Mouse (Mus musculus): ENCODE measurements at regions not wholly inside any gene's neighbourhood (a gene's known extent, or its start where the extent isn't known, plus 50 kb on each side); places are given as distances from the start of the nearest gene placed in this dataset.

DNA sequence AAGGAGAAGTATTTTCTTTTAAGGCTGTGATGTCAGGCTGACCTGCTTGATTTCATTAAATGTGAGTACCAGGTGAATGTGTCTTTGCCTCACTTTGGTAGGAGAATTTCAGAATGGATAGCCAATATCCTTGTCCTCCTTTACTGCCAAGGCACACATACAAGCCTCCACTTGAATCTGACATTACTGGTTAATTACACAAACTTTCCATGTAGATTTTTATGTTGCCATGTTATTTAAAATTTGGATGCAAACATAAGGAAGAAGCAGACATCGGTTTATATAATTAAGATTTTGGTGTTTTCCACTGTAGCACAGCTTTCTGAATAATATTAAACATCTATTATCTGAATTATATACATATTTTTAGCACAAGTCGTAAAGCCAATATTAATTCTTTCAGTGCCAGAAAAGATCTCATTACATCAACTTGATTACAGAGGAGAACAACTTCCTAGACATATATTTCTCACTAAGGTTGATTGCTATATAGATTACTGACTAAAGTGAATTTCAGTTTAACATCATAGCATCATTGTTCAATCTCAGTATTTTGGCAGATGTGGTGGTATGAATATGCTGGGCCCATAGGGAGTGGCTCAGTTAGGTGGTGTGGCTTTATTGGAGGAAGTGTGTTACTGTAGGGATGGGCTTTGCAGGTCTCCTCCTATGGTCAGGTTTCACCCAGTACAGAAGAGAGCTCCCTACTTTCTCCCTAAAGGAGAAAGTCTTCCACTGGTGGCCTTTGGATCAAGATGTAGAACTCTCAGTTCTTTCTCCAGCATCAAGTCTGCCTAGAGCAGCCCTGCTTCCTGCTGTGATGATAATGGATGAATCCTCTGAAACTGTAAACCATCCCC lies 53.9 kb upstream of the Lin7a start:
- no peak for TF ChIP-seq CTCF (IDR thresholded peaks at IDR 0.05; ENCODE audit: insufficient read depth, low read depth, low read length)
- no peak for TF ChIP-seq POLR2A (IDR thresholded peaks at IDR 0.05; ENCODE audit: insufficient read depth, low read depth, low read length)

Measured in olfactory bulb, adult 2 months (tissue).